Mouse (Mus musculus): ENCODE results near the gene Mmel1. TPM values are rescaled to one million over a fixed set of nuclear protein-coding genes. Genes with fewer than 3 reads are reported as not detected.

Mmel1 gene
- polyA plus RNA-seq, 1 experiment from 2014 or later, result 0.34 TPM

DNA sequence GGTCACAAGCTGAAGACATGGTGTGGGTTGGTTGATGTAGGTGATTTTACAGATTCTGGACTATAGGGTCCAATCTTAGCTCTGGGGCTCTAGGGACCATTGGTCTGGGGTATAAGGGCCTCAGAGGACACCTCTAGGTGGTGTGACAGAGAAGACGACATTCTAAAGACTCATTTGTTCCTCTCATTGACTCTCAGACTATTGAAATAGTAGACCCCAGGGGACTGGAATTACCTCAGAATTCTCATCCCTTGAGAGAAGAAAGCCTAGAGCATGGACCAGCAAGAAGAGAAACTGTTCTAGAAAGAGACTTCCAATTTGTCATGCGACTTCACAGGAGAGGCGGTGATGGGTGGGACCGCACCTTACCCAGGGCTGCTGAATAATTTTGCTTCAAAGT lies 44.9 kb downstream of the Mmel1 start:
- H3K27me3 ChIP-seq (replicated peaks), result no peaks in the 10 kb centered on the region
- peaks cover 19% of the 10 kb centered on the region for H3K4me1 ChIP-seq (replicated peaks)
- no peak overlapping the region for H3K9ac ChIP-seq
- no peak overlapping the region for H3K4me3 ChIP-seq (replicated peaks)
- peak; percentile 3; the same call in 1 of the 2 replicates for ATAC-seq
- WGBS, result 93% methylated on average over 4 of the region's 4 CpGs
- H3K36me3 ChIP-seq, result no peaks in the 10 kb centered on the region
- H3K9me3 ChIP-seq, result no peaks in the 10 kb centered on the region
- H3K4me2 ChIP-seq (replicated peaks), result no peak overlapping the region
- 0 out of 2 replicates have a peak overlapping the region, but pooled peaks have one; percentile 10 for H3K27ac ChIP-seq

DNA sequence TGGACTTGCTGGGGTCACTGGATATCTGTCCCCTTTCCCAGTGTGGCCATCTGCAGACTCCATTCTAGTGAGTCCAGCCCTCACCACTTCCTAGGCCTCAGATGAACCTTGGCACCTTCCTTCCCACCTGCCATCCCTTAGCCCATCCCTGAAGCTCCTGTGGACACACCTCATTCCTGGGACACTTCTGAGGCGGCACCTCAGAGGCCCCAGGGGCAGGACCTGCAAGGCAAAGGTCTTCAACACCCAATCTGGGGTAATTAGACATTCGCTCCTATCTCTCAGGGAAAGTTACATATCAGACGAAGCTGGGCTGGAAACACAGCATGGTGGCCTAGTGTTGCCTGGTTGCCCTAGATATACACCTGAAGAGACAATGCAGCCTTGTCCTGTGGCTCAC lies 45.3 kb downstream of the Mmel1 start:
- H3K9me3 ChIP-seq, result no peaks in the 10 kb centered on the region
- 0 out of 2 replicates have a peak overlapping the region, but pooled peaks have one; percentile 10 for H3K27ac ChIP-seq
- no peak overlapping the region for H3K4me2 ChIP-seq (replicated peaks)
- peaks cover 19% of the 10 kb centered on the region for H3K4me1 ChIP-seq (replicated peaks)
- no peaks in the 10 kb centered on the region for H3K36me3 ChIP-seq
- H3K27me3 ChIP-seq (replicated peaks), result no peaks in the 10 kb centered on the region
- no peak overlapping the region for H3K9ac ChIP-seq
- peak; percentile 90 for ATAC-seq
- WGBS, result 56% methylated on average over 3 of the region's 3 CpGs
- H3K4me3 ChIP-seq (replicated peaks), result no peak overlapping the region

DNA sequence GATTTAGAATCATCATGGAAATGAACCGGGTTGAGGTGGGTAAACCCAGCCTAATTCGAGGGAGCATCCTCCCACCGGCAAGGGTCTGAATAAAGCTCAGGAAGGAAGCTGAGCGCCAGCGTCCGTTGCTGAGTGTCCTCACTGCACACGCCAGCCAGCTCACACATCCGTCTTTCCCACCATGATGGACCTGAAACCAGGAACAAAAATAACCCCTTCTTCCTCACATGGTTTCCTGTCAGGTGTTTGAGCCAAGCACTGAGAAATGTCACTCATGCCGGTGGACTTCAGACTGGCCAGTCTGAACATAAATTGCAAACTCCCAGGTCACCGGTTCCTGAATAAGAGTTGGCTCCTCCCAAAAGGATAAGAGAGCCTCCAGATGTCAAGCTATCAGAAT lies 45.9 kb downstream of the Mmel1 start:
- ATAC-seq, result no peak
- 74% methylated on average over 10 of the region's 10 CpGs for WGBS
- H3K27ac ChIP-seq, result no peak overlapping the region
- no peak overlapping the region for H3K4me3 ChIP-seq (replicated peaks)
- no peaks in the 10 kb centered on the region for H3K36me3 ChIP-seq
- no peaks in the 10 kb centered on the region for H3K9me3 ChIP-seq
- peaks cover 19% of the 10 kb centered on the region for H3K4me1 ChIP-seq (replicated peaks)
- no peak overlapping the region for H3K9ac ChIP-seq
- H3K27me3 ChIP-seq (replicated peaks), result no peaks in the 10 kb centered on the region
- no peak overlapping the region for H3K4me2 ChIP-seq (replicated peaks)

DNA sequence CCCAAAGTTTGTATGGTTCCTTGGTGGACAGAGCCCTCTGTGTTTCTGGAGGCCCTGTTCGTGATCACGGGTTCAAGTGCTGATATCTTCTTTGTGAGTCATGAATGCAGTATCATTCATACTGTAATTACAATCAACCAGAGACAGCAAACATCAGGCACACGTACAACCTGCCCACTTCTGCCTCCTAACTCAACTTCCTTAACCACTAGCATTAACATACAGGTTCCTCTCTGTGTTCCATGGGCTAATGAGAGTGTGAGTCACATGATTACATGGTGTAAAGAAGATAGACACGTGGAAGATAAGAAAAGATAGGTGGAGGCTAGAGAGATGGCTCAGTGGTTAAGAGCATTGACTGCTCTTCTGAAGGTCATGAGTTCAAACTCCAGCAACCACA lies 47.3 kb downstream of the Mmel1 start:
- no peaks in the 10 kb centered on the region for H3K36me3 ChIP-seq
- no peak overlapping the region for H3K9ac ChIP-seq
- ATAC-seq, result no peak
- H3K4me2 ChIP-seq (replicated peaks), result no peak overlapping the region
- no peak overlapping the region for H3K27ac ChIP-seq
- H3K4me3 ChIP-seq (replicated peaks), result no peak overlapping the region
- H3K27me3 ChIP-seq (replicated peaks), result no peaks in the 10 kb centered on the region
- H3K4me1 ChIP-seq (replicated peaks), result peaks cover 7% of the 10 kb centered on the region; the same call in 1 of the 2 replicates
- 74% methylated on average over 4 of the region's 4 CpGs for whole genome bisulfite sequencing
- H3K9me3 ChIP-seq, result no peaks in the 10 kb centered on the region

DNA sequence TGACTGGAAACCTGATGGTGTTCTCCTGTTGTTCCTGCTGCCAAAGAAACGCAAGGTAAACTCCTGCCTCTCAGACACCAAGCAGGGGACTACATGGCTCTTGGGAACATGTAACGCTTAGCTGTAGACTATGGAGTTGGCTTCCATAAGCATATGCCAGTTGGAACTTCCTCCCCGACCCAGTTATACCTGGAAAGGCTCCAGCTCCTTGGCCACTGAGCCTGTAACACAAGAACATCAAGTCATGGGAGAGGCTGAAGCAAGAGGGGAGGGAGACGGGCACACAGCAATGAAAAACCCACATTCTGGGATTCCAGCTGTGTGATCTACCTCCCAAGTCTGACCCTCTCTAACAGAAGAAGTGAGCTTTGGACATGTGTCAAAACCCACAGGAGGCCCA lies 52.9 kb downstream of the Mmel1 start:
- H3K27me3 ChIP-seq (replicated peaks), result no peaks in the 10 kb centered on the region
- no peak overlapping the region for H3K27ac ChIP-seq
- peaks cover 10% of the 10 kb centered on the region for H3K4me1 ChIP-seq (replicated peaks)
- H3K9me3 ChIP-seq, result no peaks in the 10 kb centered on the region
- no peak for ATAC-seq
- no peak overlapping the region for H3K9ac ChIP-seq
- 86% methylated on average over 4 of the region's 4 CpGs for WGBS
- H3K4me3 ChIP-seq (replicated peaks), result no peak overlapping the region
- no peaks in the 10 kb centered on the region for H3K36me3 ChIP-seq
- no peak overlapping the region for H3K4me2 ChIP-seq (replicated peaks)

DNA sequence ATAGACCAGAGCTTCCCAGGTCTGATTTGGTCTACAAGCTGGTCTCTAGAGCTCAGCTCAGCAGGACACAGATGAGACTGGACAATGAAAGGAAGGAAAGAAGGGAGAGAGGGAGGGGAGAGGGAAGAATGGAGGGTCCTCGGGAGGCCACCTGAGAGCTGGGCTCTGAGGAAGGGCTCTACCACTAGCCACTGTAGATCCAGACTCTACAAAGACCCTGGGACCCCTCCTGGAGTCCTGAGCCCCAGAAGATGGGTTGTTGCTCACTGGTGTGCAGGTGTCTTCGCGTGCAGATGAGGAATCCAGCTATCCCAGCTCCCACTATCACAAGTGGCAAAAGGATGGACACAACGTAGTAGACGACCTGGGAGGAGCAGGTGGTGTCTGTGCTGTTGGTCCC lies 53.5 kb downstream of the Mmel1 start:
- no peaks in the 10 kb centered on the region for H3K9me3 ChIP-seq
- WGBS, result 86% methylated on average over 5 of the region's 5 CpGs

DNA sequence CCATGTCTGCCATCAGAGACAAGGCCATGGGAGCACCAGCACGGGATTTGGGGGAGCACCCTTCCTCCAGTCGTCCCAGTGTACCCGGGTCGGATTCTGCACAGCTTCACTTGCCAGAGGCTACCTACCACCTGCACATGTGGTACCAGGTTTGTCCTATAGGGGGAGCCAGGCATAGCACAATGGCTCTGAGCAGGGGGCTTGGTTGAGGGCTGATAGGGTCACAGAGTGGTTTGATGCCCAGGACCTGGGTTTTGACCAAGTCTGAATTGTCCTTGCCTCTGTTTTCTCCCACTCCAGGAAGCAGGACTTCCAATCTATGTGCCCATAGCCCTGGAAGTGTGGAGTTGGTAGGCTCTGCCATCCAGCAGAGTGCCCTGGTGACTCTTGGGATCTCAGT lies 56.0 kb downstream of the Mmel1 start:
- no peak overlapping the region for H3K4me2 ChIP-seq (replicated peaks)
- H3K9ac ChIP-seq, result no peak overlapping the region
- H3K27me3 ChIP-seq (replicated peaks), result no peaks in the 10 kb centered on the region
- no peaks in the 10 kb centered on the region for H3K9me3 ChIP-seq
- no peak for ATAC-seq
- no peak overlapping the region for H3K4me3 ChIP-seq (replicated peaks)
- 64% methylated on average over 4 of the region's 4 CpGs for WGBS
- H3K36me3 ChIP-seq, result no peaks in the 10 kb centered on the region
- no peak overlapping the region for H3K27ac ChIP-seq
- H3K4me1 ChIP-seq (replicated peaks), result peaks cover 23% of the 10 kb centered on the region

More for the DNA sequence above, 53.5 kb downstream of the Mmel1 start:
- H3K4me2 ChIP-seq (replicated peaks), result no peak overlapping the region
- no peak overlapping the region for H3K9ac ChIP-seq
- H3K4me3 ChIP-seq (replicated peaks), result no peak overlapping the region
- no peaks in the 10 kb centered on the region for H3K36me3 ChIP-seq
- no peaks in the 10 kb centered on the region for H3K27me3 ChIP-seq (replicated peaks)
- no peak overlapping the region for H3K27ac ChIP-seq
- no peak for ATAC-seq
- H3K4me1 ChIP-seq (replicated peaks), result peaks cover 16% of the 10 kb centered on the region

DNA sequence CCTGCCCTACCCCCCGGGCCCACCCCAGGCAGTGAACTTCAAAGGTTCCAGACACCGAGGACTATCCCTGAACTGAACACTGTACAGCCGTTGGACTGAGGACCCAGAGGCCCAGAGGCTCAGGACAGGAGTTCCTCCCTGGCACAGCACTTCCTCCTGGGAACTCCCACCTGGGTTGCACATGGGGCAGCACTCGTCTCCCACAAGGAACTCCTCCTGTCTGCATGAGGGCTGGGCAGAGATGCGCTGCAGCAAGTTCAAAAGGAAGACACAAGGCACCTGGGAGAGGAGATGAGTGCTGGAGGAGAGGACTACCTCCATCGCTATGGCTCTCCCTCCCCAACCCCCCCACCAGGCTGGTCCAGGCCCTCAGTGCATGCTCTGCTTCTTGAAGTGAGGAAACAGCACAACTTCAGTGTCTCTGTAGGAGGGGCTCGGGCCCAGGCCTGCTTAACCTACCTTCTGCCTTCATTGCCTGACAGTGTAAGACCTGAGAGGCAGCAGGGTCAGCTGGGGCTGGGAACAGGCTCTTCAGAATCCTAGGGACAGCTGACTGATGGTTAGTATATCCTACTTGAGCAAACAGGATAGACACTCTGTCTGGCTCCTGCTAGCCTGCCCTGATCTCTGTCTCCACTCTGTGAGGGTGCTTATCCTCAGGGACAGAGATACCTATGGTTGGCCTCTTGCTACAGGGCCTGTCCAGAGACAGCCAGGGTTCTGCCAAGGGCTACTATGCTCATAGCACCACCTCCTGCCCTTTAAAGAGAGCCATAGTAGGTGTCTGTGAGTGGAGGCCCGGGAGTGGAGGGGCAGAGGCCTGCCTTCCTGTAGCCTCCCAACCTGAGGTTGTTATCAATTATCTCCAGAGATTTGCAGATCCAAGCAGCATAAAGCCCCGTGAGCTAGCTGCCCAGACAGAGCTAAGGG lies 57.8 kb downstream of the Mmel1 start:
- 42% methylated on average over 9 of the region's 9 CpGs for WGBS

DNA sequence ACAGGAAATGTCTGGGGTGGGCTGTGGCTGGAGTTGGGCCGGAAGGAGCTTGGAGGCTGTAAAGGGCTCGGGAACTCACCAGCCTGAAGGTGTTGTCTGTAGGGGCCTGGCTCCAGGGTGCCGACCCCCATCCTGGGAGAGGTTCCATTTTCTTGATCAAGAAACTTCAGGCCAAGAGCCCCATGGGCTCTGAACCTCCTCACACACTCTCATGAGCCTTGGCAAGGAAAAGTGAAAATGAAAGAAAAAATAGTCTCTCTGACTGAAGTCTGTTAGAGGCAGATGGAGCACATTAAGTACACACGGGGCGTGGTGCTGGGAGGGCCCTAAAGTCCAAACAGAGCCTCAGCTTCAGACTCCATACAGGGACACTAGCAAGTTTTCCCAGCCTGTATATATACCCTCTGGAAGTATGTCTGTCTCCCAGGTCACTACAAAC lies 58.5 kb downstream of the Mmel1 start:
- Histone ChIP-seq H3K4me3 (replicated peaks) (peak overlapping the region; percentile 28), H3K4me1 (replicated peaks) (peaks cover 23% of the 10 kb centered on the region), H3K27ac (peak overlapping the region; percentile 63), H3K4me2 (replicated peaks) (peak overlapping the region; percentile 54), H3K9me3 (no peaks in the 10 kb centered on the region), H3K27me3 (replicated peaks) (no peaks in the 10 kb centered on the region), H3K9ac (0 out of 2 replicates have a peak overlapping the region, but pooled peaks have one; percentile 18), H3K36me3 (no peaks in the 10 kb centered on the region)
- WGBS, result 11% methylated on average over 5 of the region's 5 CpGs
- peak; percentile 87 for ATAC-seq

More for the DNA sequence above, 57.8 kb downstream of the Mmel1 start:
- Histone ChIP-seq H3K9me3 (no peaks in the 10 kb centered on the region), H3K9ac (peak overlapping the region; percentile 18; the same call in 1 of the 2 replicates), H3K4me2 (replicated peaks) (peak overlapping the region; percentile 54), H3K4me1 (replicated peaks) (peaks cover 23% of the 10 kb centered on the region), H3K4me3 (replicated peaks) (peak overlapping the region; percentile 28), H3K36me3 (no peaks in the 10 kb centered on the region), H3K27ac (peak overlapping the region; percentile 63), H3K27me3 (replicated peaks) (no peaks in the 10 kb centered on the region)
- peak; percentile 41 for ATAC-seq

DNA sequence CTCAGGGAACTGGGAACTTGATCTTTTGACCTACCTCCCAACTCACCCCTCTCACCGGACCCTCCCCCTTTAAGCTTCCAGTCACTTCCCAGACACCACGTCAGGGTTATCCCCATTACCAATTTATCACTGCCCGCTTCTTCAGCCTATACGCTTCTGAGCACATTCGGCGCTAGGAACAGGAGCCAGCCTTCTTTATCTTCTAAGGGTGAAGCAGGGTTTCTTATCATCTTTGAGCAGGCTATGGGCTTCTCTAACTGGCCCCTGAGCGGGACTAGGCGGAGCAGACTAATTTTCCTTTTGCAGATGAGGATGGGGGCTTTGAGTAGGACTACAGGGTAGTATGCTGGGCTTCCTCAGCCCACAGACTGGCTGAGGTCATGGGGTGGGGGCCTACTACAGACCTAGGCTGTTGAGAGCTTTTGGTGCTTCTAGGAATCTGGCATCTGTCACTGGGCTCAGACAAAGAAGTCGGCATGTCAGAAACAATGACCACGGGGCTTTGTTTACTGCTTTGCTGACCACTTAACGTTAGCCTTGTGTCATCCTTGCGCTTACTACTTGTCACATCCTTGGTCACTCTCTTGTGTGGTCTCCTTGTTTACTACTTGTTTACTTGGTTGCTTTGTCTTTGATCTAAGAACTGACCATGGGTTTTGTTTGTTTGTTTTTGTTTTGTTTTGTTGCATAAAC lies 59.2 kb downstream of the Mmel1 start, which contains the start of gene Tnfrsf14:
Tnfrsf14 (minus strand) TSS at position 169 of the 693 bp plus-strand sequence.
- H3K27ac ChIP-seq, result peak within 1 kb of the TSS; percentile 63
- peak within 1 kb of the TSS; percentile 54 for H3K4me2 ChIP-seq (replicated peaks)
- H3K9ac ChIP-seq, result 0 out of 2 replicates have a peak within 1 kb of the TSS, but pooled peaks have one; percentile 18
- H3K4me3 ChIP-seq (replicated peaks), result peak within 1 kb of the TSS; percentile 28
- no peaks in the 10 kb centered on the region for H3K27me3 ChIP-seq (replicated peaks)
- ATAC-seq, result peak; percentile 71
- WGBS, result 29% methylated on average over 12 of the region's 12 CpGs
- H3K36me3 ChIP-seq, result no peaks in the 10 kb centered on the region
- no peaks in the 10 kb centered on the region for H3K9me3 ChIP-seq
- peaks cover 23% of the 10 kb centered on the region for H3K4me1 ChIP-seq (replicated peaks)

DNA sequence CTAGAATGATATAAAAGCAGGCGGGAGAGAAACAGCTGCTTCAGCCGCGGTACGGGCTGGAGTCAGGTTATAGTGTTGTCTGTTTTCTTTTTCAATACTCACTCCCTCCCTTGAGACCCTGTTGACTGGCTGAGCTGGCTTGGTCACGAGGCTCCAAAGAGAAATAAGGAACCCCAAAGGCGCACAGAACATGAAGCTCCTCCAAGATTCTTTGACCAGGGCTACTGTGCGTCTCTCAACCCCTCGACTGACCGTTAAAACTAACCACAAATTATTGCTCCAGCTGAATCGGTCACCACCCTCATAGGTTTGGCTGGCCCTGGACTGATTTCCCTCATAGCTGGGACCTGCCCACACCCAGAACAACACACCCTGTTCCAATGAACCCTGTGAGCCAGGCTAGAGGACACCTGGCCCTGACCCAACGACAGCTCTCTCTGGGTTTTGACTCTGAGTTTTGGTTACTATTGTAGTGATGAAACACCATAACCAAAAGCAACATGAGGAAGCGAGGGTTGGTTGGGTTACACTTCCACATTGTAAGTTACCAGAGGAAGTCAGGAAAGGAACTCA lies 59.8 kb downstream of the Mmel1 start:
- Histone ChIP-seq H3K4me3 (replicated peaks) (no peak overlapping the region), H3K27ac (no peak overlapping the region), H3K36me3 (no peaks in the 10 kb centered on the region), H3K27me3 (replicated peaks) (no peaks in the 10 kb centered on the region), H3K4me1 (replicated peaks) (peaks cover 23% of the 10 kb centered on the region), H3K9me3 (no peaks in the 10 kb centered on the region), H3K4me2 (replicated peaks) (no peak overlapping the region), H3K9ac (no peak overlapping the region)
- 71% methylated on average over 12 of the region's 12 CpGs for WGBS
- ATAC-seq, result no peak

All from intestine, embryonic 15.5 days (tissue).